Mouse (Mus musculus) forebrain, embryonic 13.5 days (tissue): Measurements from ENCODE around the gene Immt. TPM values are rescaled to one million over a fixed set of nuclear protein-coding genes. Genes with fewer than 3 reads are reported as not detected.
"Not testable (repeated sequence)": the region's sequence is repeated elsewhere in the genome, so short reads cannot be mapped to it uniquely, and the experiment has no call there.

Experiments
- ATAC-seq: fragments of 200-750 bp; cut with Nextera tagmentation; 2 replicates; pipeline ENCODE4 v1.8.0; 2017
- H3K27ac ChIP-seq: fragments of 300-500 bp; sonication (generic); 2 replicates; pipeline ENCODE4 v1.5.1; 2015; ENCODE audit warnings: inconsistent platforms, mild to moderate bottlenecking, moderate library complexity
- H3K27me3 ChIP-seq: fragments of 300-500 bp; sonication (generic); 2 replicates; pipeline ENCODE4 v1.6.1; 2015; ENCODE audit warnings: mild to moderate bottlenecking, inconsistent platforms
- H3K36me3 ChIP-seq: fragments of 300-500 bp; sonication (generic); 2 replicates; pipeline ENCODE4 v1.6.1; 2015; ENCODE audit warnings: mild to moderate bottlenecking, inconsistent platforms; ENCODE audit not compliant: poor library complexity, severe bottlenecking
- H3K4me1 ChIP-seq: fragments of 300-500 bp; sonication (generic); 2 replicates; pipeline ENCODE4 v1.6.1; 2015; ENCODE audit warnings: inconsistent platforms
- H3K4me2 ChIP-seq: fragments of 300-500 bp; sonication (generic); 2 replicates; pipeline ENCODE4 v1.6.1; 2015; ENCODE audit warnings: inconsistent platforms, mild to moderate bottlenecking, moderate library complexity
- H3K4me3 ChIP-seq: fragments of 300-500 bp; sonication (generic); 2 replicates; pipeline ENCODE4 v1.5.1; 2015; ENCODE audit warnings: mild to moderate bottlenecking, inconsistent platforms
- H3K9ac ChIP-seq: fragments of 300-500 bp; sonication (generic); 2 replicates; pipeline ENCODE4 v1.6.1; 2015; ENCODE audit warnings: mild to moderate bottlenecking, inconsistent platforms
- H3K9me3 ChIP-seq: fragments of 300-500 bp; sonication (generic); replicated peaks from 2 replicates; pipeline ENCODE4 v1.6.1; 2016; ENCODE audit warnings: inconsistent platforms
- WGBS: fragments of 180-500 bp; shearing (Covaris S2); methylation state at CpG from one replicate; pipeline ENCODE4 v1.1.7; 2015; 5-methylcytosine and 5-hydroxymethylcytosine counted together
- polyA plus RNA-seq: library from polyadenylated mRNA; unstranded; fragments of >200 nt; fragmentation: Nextera tagmentation; extraction: Ambion mirVana; gene quantifications from 2 replicates; pipeline ENCODE4 v1.2.1, GENCODE M21; 2015

Gene Immt
- polyA plus RNA-seq, 1 experiment from 2014 or later: 166 TPM

GRCm38 (mm10) chr6:71925233-71925632 lies 94.1 kb downstream of the Immt start:
- not testable (repeated sequence) for H3K4me1 ChIP-seq, H3K4me3 ChIP-seq, H3K4me2 ChIP-seq, H3K9me3 ChIP-seq, H3K27ac ChIP-seq, H3K9ac ChIP-seq, H3K27me3 ChIP-seq, ATAC-seq
- H3K36me3 ChIP-seq: peaks cover 81% of the 10 kb centered on the region
- WGBS: 92% methylated on average over 5 of the region's 5 CpGs

Other genes starting within 250 kb of the Immt start
- gene Kdm3a, start 198.3 kb upstream of the Immt start, polyA plus RNA-seq: 68.0 and 78.8 TPM in 2 replicates
- gene Reep1, start 123.8 kb upstream of the Immt start, polyA plus RNA-seq: 102 and 117 TPM in 2 replicates
- 55.7 and 58.1 TPM in 2 replicates for gene Mrpl35, start 4.4 kb upstream of the Immt start, polyA plus RNA-seq
- 98.1 and 112 TPM in 2 replicates for gene Ptcd3, start 77.4 kb downstream of the Immt start, polyA plus RNA-seq
- gene Polr1a, start 77.7 kb downstream of the Immt start, polyA plus RNA-seq: 19.2 and 25.2 TPM in 2 replicates